Mouse (Mus musculus): ENCODE results near the gene Gabpb2. TPM values are rescaled to one million over a fixed set of nuclear protein-coding genes. Genes with fewer than 3 reads are reported as not detected.

Gabpb2 gene
- polyA plus RNA-seq, 1 experiment = 22.7 TPM

DNA sequence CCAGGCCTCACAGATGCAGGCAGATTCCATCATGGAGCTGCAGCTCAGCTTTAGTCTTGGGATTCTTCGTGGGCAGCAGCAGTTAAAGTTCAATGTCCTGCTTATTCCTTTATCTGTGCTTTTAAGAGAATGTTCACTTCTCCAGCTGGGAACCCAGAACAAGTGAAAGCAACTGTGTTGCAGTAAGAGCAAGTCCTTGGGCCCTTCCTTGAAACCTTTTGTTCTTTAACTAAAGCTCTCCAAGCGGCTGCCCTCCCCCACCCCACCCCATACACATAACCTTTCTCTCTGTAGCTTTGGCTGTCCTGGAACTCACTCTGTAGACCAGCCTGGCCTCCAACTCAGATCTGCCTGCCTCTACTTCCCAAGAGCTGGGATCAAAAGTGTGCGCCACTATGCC lies 41.2 kb downstream of the Gabpb2 start:
- no peak for TF ChIP-seq CTCF (IDR thresholded peaks at IDR 0.05; ENCODE audit: borderline replicate concordance, insufficient read depth, low read length)
- TF ChIP-seq POLR2A (IDR thresholded peaks at IDR 0.05; ENCODE audit: low read depth, low read length) = no peak
- H3K4me3 ChIP-seq (ENCODE audit: insufficient read depth, low read length) = no peak overlapping the region
- peaks cover 6% of the 10 kb centered on the region; the same call in 1 of the 2 replicates for H3K4me1 ChIP-seq (ENCODE audit: control insufficient read depth, insufficient read depth, low read length)
- no peak overlapping the region for H3K27ac ChIP-seq (ENCODE audit: insufficient read depth, low read length)

DNA sequence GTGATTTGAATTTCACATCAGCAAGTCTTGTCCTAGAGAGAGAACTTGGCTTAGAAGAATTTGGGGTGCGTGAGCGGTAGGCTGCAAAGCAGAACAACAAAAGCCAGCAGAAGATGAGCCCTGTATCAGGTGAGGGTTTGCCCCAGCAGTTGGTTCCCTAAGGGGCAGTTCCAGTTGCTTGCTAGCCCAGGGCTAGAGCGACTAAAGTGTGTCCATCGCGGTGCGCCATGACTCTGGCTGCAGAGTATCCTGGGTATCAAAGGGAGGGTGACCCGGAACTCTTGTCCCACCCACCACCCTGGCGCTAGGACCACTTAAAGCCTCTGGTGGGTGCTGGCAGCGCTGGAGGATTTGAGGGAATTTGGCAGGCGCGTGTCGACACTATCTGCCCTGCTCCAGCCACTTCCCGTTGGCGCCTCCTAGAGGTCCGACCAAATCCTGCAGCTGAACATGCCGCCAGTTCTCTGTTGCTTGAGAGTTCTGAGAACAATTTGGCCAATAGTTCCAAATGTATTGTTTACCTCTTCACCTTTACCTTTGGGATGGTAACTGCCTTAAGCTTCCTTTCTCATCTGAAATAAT lies 43.6 kb downstream of the Gabpb2 start:
- TF ChIP-seq CTCF (IDR thresholded peaks at IDR 0.05; ENCODE audit: borderline replicate concordance, insufficient read depth, low read length) = peak; percentile 66; the same call in 1 of the 2 replicates
- TF ChIP-seq POLR2A (IDR thresholded peaks at IDR 0.05; ENCODE audit: low read depth, low read length) = no peak
- Histone ChIP-seq H3K27ac (ENCODE audit: insufficient read depth, low read length) (no peak overlapping the region), H3K4me1 (ENCODE audit: control insufficient read depth, insufficient read depth, low read length) (peaks cover 6% of the 10 kb centered on the region; the same call in 1 of the 2 replicates), H3K4me3 (ENCODE audit: insufficient read depth, low read length) (no peak overlapping the region)

DNA sequence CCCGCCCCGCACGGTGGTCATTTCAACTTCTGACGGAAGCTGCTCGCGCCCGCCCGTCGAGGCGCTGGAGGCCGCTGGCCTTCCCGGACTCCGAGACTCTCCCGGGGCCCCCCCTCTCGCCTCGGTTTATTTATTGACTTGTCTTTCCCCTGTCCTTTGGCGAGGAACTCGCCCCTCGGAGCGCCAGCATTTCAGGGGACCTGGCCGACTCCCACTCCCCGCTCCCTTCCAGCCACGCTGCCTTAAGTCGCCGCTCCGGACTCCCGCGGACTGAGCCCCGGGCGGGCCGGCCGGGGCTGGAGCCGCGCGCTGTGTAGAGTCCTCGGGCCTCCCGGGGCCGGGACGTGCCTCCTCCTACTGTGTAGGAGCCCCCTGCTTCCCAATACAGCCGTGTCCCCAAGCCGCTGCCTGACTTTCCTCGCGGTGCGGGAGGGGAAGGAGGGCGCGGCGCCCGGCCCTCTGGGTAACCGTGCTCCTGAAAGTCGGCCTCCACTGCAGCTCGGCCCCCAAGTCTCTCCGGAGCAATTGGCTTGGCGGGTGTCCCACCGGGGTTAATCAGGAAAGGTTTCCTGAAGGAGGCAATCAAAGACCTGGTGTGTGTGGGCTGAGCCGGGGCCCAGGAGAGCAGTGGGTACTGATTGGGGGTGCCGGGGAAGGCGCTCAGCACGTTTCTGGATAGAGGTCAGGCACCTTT lies 44.3 kb downstream of the Gabpb2 start:
- no peak overlapping the region for H3K4me3 ChIP-seq (ENCODE audit: insufficient read depth, low read length)
- H3K27ac ChIP-seq (ENCODE audit: insufficient read depth, low read length) = no peak overlapping the region
- peaks cover 6% of the 10 kb centered on the region; the same call in 1 of the 2 replicates for H3K4me1 ChIP-seq (ENCODE audit: control insufficient read depth, insufficient read depth, low read length)
- no peak for TF ChIP-seq POLR2A (IDR thresholded peaks at IDR 0.05; ENCODE audit: low read depth, low read length)
- TF ChIP-seq CTCF (IDR thresholded peaks at IDR 0.05; ENCODE audit: borderline replicate concordance, insufficient read depth, low read length) = no peak

DNA sequence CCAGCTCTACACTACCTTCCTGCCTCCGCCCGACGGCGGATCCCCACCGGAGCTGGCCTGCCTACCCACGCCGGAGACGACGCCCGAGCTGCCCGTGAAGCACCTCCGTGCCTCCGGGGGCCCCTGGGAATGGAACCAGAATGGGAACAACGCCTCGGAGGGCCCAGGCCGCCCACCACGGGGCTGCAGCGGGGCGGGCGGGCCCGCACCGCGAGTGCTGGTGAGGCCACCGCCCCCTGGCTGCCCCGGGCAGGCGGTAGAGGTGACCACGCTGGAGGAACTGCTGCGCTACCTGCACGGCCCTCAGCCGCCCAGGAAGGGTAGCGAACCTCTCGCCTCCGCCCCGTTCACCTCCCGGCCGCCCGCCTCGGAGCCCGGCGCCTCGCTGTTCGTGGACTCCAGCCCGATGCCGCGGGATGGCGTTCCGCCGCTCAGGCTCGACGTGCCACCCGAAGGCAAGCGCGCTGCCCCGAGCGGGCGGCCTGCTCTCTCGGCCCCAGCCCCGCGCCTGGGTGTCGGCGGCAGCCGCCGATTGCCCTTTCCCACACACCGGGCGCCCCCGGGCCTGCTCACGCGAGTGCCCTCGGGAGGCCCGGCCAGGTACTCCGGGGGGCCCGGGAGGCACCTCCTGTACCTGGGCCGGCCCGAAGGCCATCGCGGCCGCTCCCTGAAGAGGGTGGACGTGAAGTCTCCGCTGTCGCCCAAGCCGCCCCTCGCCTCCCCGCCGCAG lies 45.0 kb downstream of the Gabpb2 start:
- Histone ChIP-seq H3K27ac (ENCODE audit: insufficient read depth, low read length) (no peak overlapping the region), H3K4me1 (ENCODE audit: control insufficient read depth, insufficient read depth, low read length) (peaks cover 5% of the 10 kb centered on the region; the same call in 1 of the 2 replicates), H3K4me3 (ENCODE audit: insufficient read depth, low read length) (no peak overlapping the region)
- TF ChIP-seq POLR2A (IDR thresholded peaks at IDR 0.05; ENCODE audit: low read depth, low read length) (no peak), CTCF (IDR thresholded peaks at IDR 0.05; ENCODE audit: borderline replicate concordance, insufficient read depth, low read length) (no peak)

DNA sequence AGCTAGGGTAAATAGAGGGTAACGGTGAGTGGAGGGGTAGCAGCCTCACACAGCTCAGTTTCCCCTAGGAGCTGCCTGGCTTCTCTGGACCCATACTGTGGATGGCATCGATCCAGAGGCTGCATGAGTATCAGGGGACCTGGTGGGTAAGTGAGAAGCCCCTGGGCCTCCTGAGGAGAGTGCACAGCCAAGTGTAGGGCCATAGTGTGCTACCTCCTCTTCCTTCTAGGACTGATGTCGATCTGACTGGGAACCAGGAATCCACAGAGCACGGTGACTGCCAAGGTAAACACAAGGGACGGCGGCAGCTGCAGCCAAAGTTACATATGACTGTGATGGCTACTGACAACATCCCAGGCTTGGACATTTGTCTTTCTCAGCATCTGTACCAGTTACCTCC lies 46.6 kb downstream of the Gabpb2 start:
- H3K4me1 ChIP-seq (ENCODE audit: control insufficient read depth, insufficient read depth, low read length) = no peaks in the 10 kb centered on the region
- H3K27ac ChIP-seq (ENCODE audit: insufficient read depth, low read length) = no peak overlapping the region
- no peak overlapping the region for H3K4me3 ChIP-seq (ENCODE audit: insufficient read depth, low read length)
- TF ChIP-seq CTCF (IDR thresholded peaks at IDR 0.05; ENCODE audit: borderline replicate concordance, insufficient read depth, low read length) = no peak
- TF ChIP-seq POLR2A (IDR thresholded peaks at IDR 0.05; ENCODE audit: low read depth, low read length) = no peak

- H3K4me3 ChIP-seq (ENCODE audit: insufficient read depth, low read length) = no peak overlapping the region
- no peak overlapping the region for H3K27ac ChIP-seq (ENCODE audit: insufficient read depth, low read length)
- H3K4me1 ChIP-seq (ENCODE audit: control insufficient read depth, insufficient read depth, low read length) = no peaks in the 10 kb centered on the region
- TF ChIP-seq POLR2A (IDR thresholded peaks at IDR 0.05; ENCODE audit: low read depth, low read length) (no peak), CTCF (IDR thresholded peaks at IDR 0.05; ENCODE audit: borderline replicate concordance, insufficient read depth, low read length) (no peak)
Observed at GRCm38 (mm10) chr3:95169996-95170395, 47.7 kb downstream of the Gabpb2 start.

- no peak overlapping the region for H3K4me3 ChIP-seq (ENCODE audit: insufficient read depth, low read length)
- TF ChIP-seq CTCF (IDR thresholded peaks at IDR 0.05; ENCODE audit: borderline replicate concordance, insufficient read depth, low read length) (no peak), POLR2A (IDR thresholded peaks at IDR 0.05; ENCODE audit: low read depth, low read length) (no peak)
- no peaks in the 10 kb centered on the region for H3K4me1 ChIP-seq (ENCODE audit: control insufficient read depth, insufficient read depth, low read length)
- H3K27ac ChIP-seq (ENCODE audit: insufficient read depth, low read length) = no peak overlapping the region
Observed at GRCm38 (mm10) chr3:95164840-95165239, 52.9 kb downstream of the Gabpb2 start.

GRCm38 (mm10) chr3:95164256-95164550 lies 53.5 kb downstream of the Gabpb2 start:
- Histone ChIP-seq H3K4me3 (ENCODE audit: insufficient read depth, low read length) (no peak overlapping the region), H3K4me1 (ENCODE audit: control insufficient read depth, insufficient read depth, low read length) (peaks cover 6% of the 10 kb centered on the region), H3K27ac (ENCODE audit: insufficient read depth, low read length) (no peak overlapping the region)
- TF ChIP-seq CTCF (IDR thresholded peaks at IDR 0.05; ENCODE audit: borderline replicate concordance, insufficient read depth, low read length) (no peak), POLR2A (IDR thresholded peaks at IDR 0.05; ENCODE audit: low read depth, low read length) (no peak)

DNA sequence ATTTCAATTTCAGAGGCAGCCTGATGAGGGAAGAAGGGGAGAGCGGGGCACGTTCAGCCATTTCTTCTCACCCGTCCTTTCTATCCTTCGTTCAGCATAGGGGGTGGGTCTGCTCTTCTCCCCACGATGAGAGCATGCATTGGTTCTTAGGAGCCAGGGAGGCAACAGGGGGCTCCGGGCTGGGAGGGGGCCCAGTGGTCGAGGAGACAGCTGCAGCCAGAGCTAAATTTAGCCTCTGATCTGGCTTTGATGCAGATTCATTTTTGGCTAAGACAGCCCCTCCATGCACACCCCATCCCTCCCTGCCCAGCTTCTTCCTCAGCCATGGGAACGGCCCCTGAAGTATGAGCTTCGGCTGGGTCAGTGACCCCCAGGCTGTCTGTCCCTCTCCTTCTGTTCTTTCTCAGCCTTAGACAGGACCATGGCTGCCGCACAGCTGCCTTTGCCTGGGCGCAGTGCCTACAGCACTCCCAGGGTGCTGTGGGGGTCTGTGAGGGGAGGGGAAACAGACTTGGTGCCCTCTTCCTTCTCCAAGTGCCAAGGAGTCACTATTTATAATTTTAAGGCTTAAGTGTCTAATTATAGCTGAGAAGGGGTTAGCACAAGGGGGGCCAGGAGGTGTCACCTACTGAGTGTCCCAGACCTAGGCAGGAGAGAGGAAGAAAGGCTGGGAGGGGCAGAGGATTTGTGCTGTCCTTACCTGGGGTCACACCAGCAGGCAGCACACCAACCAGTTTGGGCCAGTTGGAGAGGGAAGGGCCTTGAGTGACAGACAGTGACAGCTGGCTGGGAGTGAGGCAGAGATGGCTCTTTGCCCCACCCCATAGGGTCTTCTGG lies 54.1 kb downstream of the Gabpb2 start:
- H3K27ac ChIP-seq (ENCODE audit: insufficient read depth, low read length) = no peak overlapping the region
- H3K4me3 ChIP-seq (ENCODE audit: insufficient read depth, low read length) = no peak overlapping the region
- TF ChIP-seq CTCF (IDR thresholded peaks at IDR 0.05; ENCODE audit: borderline replicate concordance, insufficient read depth, low read length) (no peak), POLR2A (IDR thresholded peaks at IDR 0.05; ENCODE audit: low read depth, low read length) (no peak)
- peaks cover 6% of the 10 kb centered on the region for H3K4me1 ChIP-seq (ENCODE audit: control insufficient read depth, insufficient read depth, low read length)

Data from embryonic fibroblast, embryonic 13.5 days (primary cell).